Mouse (Mus musculus) urinary bladder, adult 18-20 months (tissue): Measurements from ENCODE around the gene Limd2.
"Not testable (repeated sequence)": the region's sequence is repeated elsewhere in the genome, so short reads cannot be mapped to it uniquely, and the experiment has no call there.

Experiments
- DNase-seq, 2 experiments: peaks; one replicate each; pipeline ENCODE4 v3.0.0; 2022; ENCODE audit warnings: low spot score in 2 of 2, mixed read lengths in 2 of 2

Gene Limd2

GRCm38 (mm10) chr11:106126727-106127373 lies 33.8 kb downstream of the Limd2 start:
- not testable (repeated sequence) for DNase-seq

DNA sequence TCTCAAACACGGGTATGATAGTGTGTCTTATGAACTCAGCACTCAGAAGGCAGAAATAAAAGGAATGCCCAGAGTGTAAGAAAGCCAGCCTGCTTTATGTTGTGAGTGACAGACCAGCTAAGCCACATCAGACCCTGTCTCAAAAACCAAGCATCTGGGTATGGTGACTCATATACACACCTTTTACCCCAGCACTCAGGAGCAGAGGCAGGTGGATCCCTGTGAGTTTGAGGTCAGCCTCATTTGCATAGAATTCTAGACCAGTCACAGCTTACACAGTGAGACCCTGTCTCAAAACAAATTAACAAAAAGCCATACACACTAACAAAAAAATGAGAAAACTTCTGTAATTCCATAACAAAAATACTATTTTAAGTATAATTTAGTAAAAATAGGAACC lies 34.8 kb downstream of the Limd2 start:
- no peak for DNase-seq

DNA sequence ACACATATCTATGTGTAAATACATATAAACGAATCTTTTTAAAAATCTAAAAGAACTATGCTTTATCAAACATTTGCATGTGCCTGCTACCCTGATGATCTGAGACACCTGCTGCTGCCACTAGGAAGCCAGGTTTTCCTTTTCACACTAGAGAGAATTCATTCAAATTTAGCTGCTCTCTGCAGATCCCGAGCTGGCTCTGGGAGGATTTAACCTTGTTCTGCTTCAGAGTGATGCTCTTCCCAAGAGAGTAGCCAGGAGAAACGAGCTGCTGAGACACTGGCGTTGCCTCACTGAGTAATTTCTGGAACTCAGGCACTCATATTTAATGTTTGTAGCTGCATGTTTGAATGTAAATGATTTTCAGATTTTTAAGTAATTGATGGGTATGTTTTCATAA lies 35.9 kb downstream of the Limd2 start:
- no peak for DNase-seq

- no peak for DNase-seq
These were observed 37.9 kb downstream of the Limd2 start for GRCm38 (mm10) chr11:106122736-106123135.

DNA sequence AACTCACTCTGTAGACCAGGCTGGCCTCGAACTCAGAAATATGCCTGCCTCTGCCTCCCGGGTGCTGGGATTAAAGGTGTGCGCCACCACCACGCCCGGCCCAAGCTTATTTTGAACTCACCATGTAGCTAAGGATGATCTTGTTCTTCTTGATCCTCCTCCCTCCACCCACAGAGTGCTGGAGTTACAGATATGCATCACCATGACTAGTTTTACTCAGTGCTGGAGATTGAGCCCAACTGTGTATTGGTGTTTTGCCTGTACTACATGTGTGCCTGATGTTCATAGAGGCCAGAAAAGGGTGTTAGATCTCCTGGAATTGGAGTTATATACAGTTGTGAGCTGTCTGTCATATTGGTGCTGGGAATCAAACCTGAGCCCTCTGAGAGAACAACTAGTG lies 38.4 kb downstream of the Limd2 start:
- DNase-seq: no peak

DNA sequence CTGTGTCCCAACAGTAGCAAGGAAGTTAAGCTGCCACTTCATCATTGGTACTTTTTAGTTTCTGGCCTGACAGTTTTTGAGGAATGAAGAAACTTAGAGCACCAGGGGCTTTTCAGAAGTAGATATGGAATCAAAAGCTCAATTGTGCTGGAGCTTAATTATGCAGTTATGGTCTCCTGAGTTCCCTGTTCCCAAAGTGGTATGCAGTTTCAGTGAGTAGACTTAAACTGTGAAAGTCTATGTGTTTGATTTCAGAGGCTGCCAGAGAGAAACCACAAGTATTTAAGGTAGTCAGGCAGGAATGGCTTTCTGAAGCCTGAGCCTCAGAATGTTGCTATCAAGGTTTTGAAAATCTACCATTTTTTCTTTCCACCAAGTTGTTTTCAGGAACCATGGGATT lies 49.0 kb downstream of the Limd2 start:
- no peak for DNase-seq
